ENCODE assay signal across 9 mouse cellular contexts in genomic region chr1:152399790-152400555, GRCm38 (mm10). TPM values are rescaled to one million over a fixed set of nuclear protein-coding genes. Genes with fewer than 3 reads are reported as not detected.
DNase-seq lines count a peak whose midpoint lies in the region; ATAC-seq and TF ChIP-seq lines count a peak whose summit lies in the region.
"Had no signal": no experiment of that assay in that cellular context is flagged by ENCODE, and none has a peak within 500 bp of the region (broad histone marks: within the 10 kb centered on the region; RNA-seq: fewer than 3 reads in every experiment).

Gene Colgalt2 (plus strand): TSS chr1:152399830.

- DNase-seq in ES-CJ7 (ENCODE audit: low read depth, low spot score): peak; percentile 61
- peak; percentile 73 for DNase-seq in brain, embryonic 14.5 days (ENCODE audit: low read depth)
- DNase-seq in heart, postnatal 25 days (ENCODE audit: low spot score): peak; percentile 22
- peak; percentile 71 to 85 for DNase-seq in kidney, postnatal 25 days
- peak; percentile 55 for DNase-seq in liver, postnatal 0 days
- DNase-seq in thymus, postnatal 36 days: peak; percentile 31 to 47

- peak within 1 kb of the TSS; percentile 97 for H3K4me2 ChIP-seq in forebrain, embryonic 16.5 days (ENCODE audit: low read length)
- H3K4me2 ChIP-seq in liver, postnatal 0 days (ENCODE audit: low read depth, low read length): peak within 1 kb of the TSS; percentile 79
- H3K4me2 ChIP-seq in neural tube, embryonic 12.5 days (replicated peaks): peak within 1 kb of the TSS; percentile 95

- TF ChIP-seq POLR2A in brain, embryonic 14.5 days (IDR thresholded peaks at IDR 0.05; ENCODE audit: borderline replicate concordance, extremely low read depth, insufficient read depth, insufficient read length, poor library complexity, severe bottlenecking): no peak

- intact Hi-C loops in heart, postnatal 25 days (cut with DNase I): loop anchor here (5.0 kb wide), 2 partner anchors 57 to 112 kb away; no protein-coding TSS in a partner anchor

- peak within 1 kb of the TSS; percentile 67 for H3K4me3 ChIP-seq in forebrain, embryonic 16.5 days (replicated peaks; ENCODE audit: low read length)
- H3K4me3 ChIP-seq in liver, postnatal 0 days (ENCODE audit: low read depth, low read length): peak within 1 kb of the TSS; percentile 52
- H3K4me3 ChIP-seq in neural tube, embryonic 12.5 days: peak within 1 kb of the TSS; percentile 63

- no peak within 1 kb of the TSS for H3K27ac ChIP-seq in forebrain, embryonic 16.5 days (ENCODE audit: low read length)
- H3K27ac ChIP-seq in liver, postnatal 0 days (ENCODE audit: low read depth): no peak within 1 kb of the TSS
- H3K27ac ChIP-seq in neural tube, embryonic 12.5 days: no peak within 1 kb of the TSS

- TF ChIP-seq CTCF in brain, embryonic 14.5 days (IDR thresholded peaks at IDR 0.05; ENCODE audit: borderline replicate concordance, extremely low read depth, insufficient read depth, insufficient read length): no peak
- TF ChIP-seq CTCF in liver, postnatal 0 days (IDR thresholded peaks at IDR 0.05; ENCODE audit: low read depth): no peak

- H3K9me3 ChIP-seq in forebrain, embryonic 16.5 days (ENCODE audit: control insufficient read depth, low read length): no peaks in the 10 kb centered on the region
- H3K9me3 ChIP-seq in liver, postnatal 0 days (ENCODE audit: low read length): peaks cover 10% of the 10 kb centered on the region; the same call in 1 of the 2 replicates
- H3K9me3 ChIP-seq in neural tube, embryonic 12.5 days: no peaks in the 10 kb centered on the region

- under 1% methylated on average over 70 of the region's 70 CpGs for whole genome bisulfite sequencing in forebrain, embryonic 16.5 days
- under 1% methylated on average over 67 of the region's 70 CpGs for WGBS in liver, postnatal 0 days (ENCODE audit: insufficient replicate concordance)
- WGBS in neural tube, embryonic 12.5 days: under 1% methylated on average over 70 of the region's 70 CpGs

- peak; percentile 87 for ATAC-seq in forebrain, embryonic 16.5 days
- peak; percentile 84 for ATAC-seq in liver, postnatal 0 days
- ATAC-seq in neural tube, embryonic 12.5 days (ENCODE audit: low FRiP score, low read depth): peak; percentile 84

- H3K4me1 ChIP-seq in forebrain, embryonic 16.5 days (replicated peaks; ENCODE audit: control insufficient read depth, insufficient read depth, low read length): peaks cover 10% of the 10 kb centered on the region
- 0 out of 2 replicates have a peak, but pooled peaks cover 6% of the 10 kb centered on the region for H3K4me1 ChIP-seq in liver, postnatal 0 days (ENCODE audit: insufficient read depth)
- 0 out of 2 replicates have a peak, but pooled peaks cover 11% of the 10 kb centered on the region for H3K4me1 ChIP-seq in neural tube, embryonic 12.5 days

- no peaks in the 10 kb centered on the region for H3K36me3 ChIP-seq in forebrain, embryonic 16.5 days (ENCODE audit: control insufficient read depth, insufficient read depth)
- H3K36me3 ChIP-seq in liver, postnatal 0 days (replicated peaks; ENCODE audit: insufficient read depth, low read length): no peaks in the 10 kb centered on the region
- H3K36me3 ChIP-seq in neural tube, embryonic 12.5 days: no peaks in the 10 kb centered on the region

- H3K9ac ChIP-seq in forebrain, embryonic 16.5 days (replicated peaks; ENCODE audit: low read depth, low read length): peak within 1 kb of the TSS; percentile 71
- H3K9ac ChIP-seq in liver, postnatal 0 days (replicated peaks): peak within 1 kb of the TSS; percentile 31; the same call in 1 of the 2 replicates
- peak within 1 kb of the TSS; percentile 68 for H3K9ac ChIP-seq in neural tube, embryonic 12.5 days

- H3K27me3 ChIP-seq in forebrain, embryonic 16.5 days (replicated peaks; ENCODE audit: control insufficient read depth, insufficient read depth, low read length): peaks cover 4% of the 10 kb centered on the region; the same call in 1 of the 2 replicates
- H3K27me3 ChIP-seq in liver, postnatal 0 days (ENCODE audit: insufficient read depth, low read length): peaks cover 23% of the 10 kb centered on the region
- H3K27me3 ChIP-seq in neural tube, embryonic 12.5 days (replicated peaks): peaks cover 13% of the 10 kb centered on the region; the same call in 1 of the 2 replicates

- TF ChIP-seq EP300 in liver, postnatal 0 days (IDR thresholded peaks at IDR 0.05; ENCODE audit: low read depth): no peak

RNA-seq across cellular contexts. Expression of gene Colgalt2, which starts in this region (rescaled TPM):
- polyA plus RNA-seq in brain, embryonic 14.5 days (2012; rRNA removed): 3.3 and 4.3 TPM in 2 replicates
- polyA plus RNA-seq in forebrain, embryonic 16.5 days (2015; fragmentation: Nextera tagmentation; extraction: Ambion mirVana): 2.4 and 2.8 TPM in 2 replicates
- total RNA-seq in heart, postnatal 25 days (2021): 1 to 10 TPM; 3.5 to 4.3 TPM
- 0.21 and 0.38 TPM in 2 replicates for polyA plus RNA-seq in liver, postnatal 0 days (2015; fragmentation: Nextera tagmentation; extraction: Ambion mirVana)
- 3.0 and 3.2 TPM in 2 replicates for polyA plus RNA-seq in neural tube, embryonic 12.5 days (2016; fragmentation: Nextera tagmentation; extraction: Ambion mirVana)
- total RNA-seq: neutrophil, adult 5-6 weeks had no signal

Comparison
In these comparisons a context has a peak if more than half of its experiments do, and no peak if none do; other contexts are left out.
1. Peak in DNase-seq, ATAC-seq, H3K4me3 ChIP-seq, H3K9ac ChIP-seq and H3K4me2 ChIP-seq in liver, postnatal 0 days; RNA of the gene not detected or under 1 TPM.
2. DNase-seq: peak in every context shown above with its lines; median percentile 78 in kidney, postnatal 25 days; 73 in brain, embryonic 14.5 days; 61 in ES-CJ7; 55 in liver, postnatal 0 days; 39 in thymus, postnatal 36 days; 22 in heart, postnatal 25 days.